Mouse (Mus musculus) ES-Bruce4 (cell line): Measurements from ENCODE around the gene S1pr2. TPM values are rescaled to one million over a fixed set of nuclear protein-coding genes. Genes with fewer than 3 reads are reported as not detected.

ENCODE experiments used
- H3K27ac ChIP-seq: 2 replicates; pipeline ENCODE4 v1.5.1; 2012; ENCODE audit warnings: low read length, inconsistent platforms; ENCODE audit not compliant: insufficient read depth
- H3K27me3 ChIP-seq: 2 replicates; pipeline ENCODE4 v1.6.1; 2012; ENCODE audit warnings: mild to moderate bottlenecking, low read length, inconsistent platforms; ENCODE audit not compliant: control insufficient read depth, poor library complexity, insufficient read depth, severe bottlenecking
- H3K36me3 ChIP-seq: 2 replicates; pipeline ENCODE4 v1.6.1; 2012; ENCODE audit warnings: inconsistent platforms, mild to moderate bottlenecking, low read length, moderate library complexity; ENCODE audit not compliant: control insufficient read depth, poor library complexity, insufficient read depth, severe bottlenecking
- H3K4me1 ChIP-seq: one replicate; pipeline ENCODE4 v1.8.1; 2011; ENCODE audit warnings: low read length; ENCODE audit not compliant: control insufficient read depth, insufficient read depth
- H3K4me3 ChIP-seq: 2 replicates; pipeline ENCODE4 v1.5.1; 2011; ENCODE audit warnings: low read depth, mild to moderate bottlenecking, low read length
- H3K9ac ChIP-seq: 2 replicates; pipeline ENCODE4 v1.6.1; 2012; ENCODE audit warnings: low read depth, mild to moderate bottlenecking, inconsistent platforms; ENCODE audit not compliant: poor library complexity, severe bottlenecking
- H3K9me3 ChIP-seq: replicated peaks from 2 replicates; pipeline ENCODE4 v1.6.1; 2012; ENCODE audit warnings: mild to moderate bottlenecking, low read length, inconsistent platforms; ENCODE audit not compliant: control insufficient read depth, poor library complexity, insufficient read depth, severe bottlenecking
- CTCF ChIP-seq: IDR thresholded peaks from one replicate; pipeline ENCODE4 v1.8.1; 2011; ENCODE audit warnings: low read depth, low read length
- EP300 ChIP-seq: IDR thresholded peaks from 2 replicates; pipeline ENCODE4 v1.6.1; 2011; ENCODE audit warnings: low read depth, low read length; ENCODE audit not compliant: insufficient read depth
- POLR2A ChIP-seq: IDR thresholded peaks from one replicate; pipeline ENCODE4 v1.8.1; 2011; ENCODE audit warnings: low read length; ENCODE audit not compliant: insufficient read depth
- polyA plus RNA-seq: library from polyadenylated mRNA; stranded (reverse); fragments of >200 nt; gene quantifications from 2 replicates; pipeline ENCODE4 v1.2.4, GENCODE M21; 2011; ENCODE audit warnings: low read depth; ENCODE audit not compliant: missing spikeins, insufficient read depth, insufficient read length

S1pr2 gene
- polyA plus RNA-seq, 1 experiment, result 19.9 TPM

DNA sequence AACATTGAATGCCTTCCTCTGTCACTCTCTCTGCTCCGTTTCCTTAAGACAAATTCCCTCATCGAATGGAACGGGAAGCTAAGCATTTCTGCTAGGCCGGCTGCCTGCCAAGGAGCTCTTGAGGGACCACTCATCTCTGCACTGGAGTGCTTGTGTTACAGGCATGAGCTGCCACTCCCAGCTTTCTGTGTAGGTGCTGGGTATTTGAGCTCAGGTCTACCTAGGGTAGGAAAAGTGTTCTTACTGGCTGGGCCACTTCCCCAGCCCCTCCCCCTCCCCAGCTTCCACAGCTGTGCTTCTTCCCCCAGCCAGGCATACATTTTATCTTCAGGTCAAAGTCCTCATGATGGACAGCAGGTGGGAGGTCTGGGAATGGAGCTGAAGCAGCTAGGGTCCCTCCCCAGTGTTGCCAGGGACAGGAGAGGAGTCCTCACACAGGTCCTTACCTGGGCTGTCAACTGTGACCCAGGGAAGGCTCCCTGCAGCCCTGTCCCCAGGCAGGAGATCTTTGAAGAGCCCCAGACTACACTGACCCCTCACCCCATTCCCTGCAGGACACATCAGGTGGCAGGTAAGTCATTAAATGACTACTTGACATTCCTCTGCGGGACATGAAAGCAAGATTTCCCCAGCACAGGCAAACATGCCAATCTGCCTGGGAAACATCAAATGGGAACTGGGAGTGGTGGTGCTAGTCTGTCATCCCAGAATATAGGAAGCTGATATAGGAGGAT, 16.8 kb upstream of the S1pr2 start:
- H3K27ac ChIP-seq, result no peak overlapping the region
- no peak overlapping the region for H3K4me3 ChIP-seq
- H3K36me3 ChIP-seq, result no peaks in the 10 kb centered on the region
- no peaks in the 10 kb centered on the region for H3K9me3 ChIP-seq
- no peak for TF ChIP-seq POLR2A
- no peak for TF ChIP-seq EP300
- TF ChIP-seq CTCF, result no peak
- no peak overlapping the region for H3K9ac ChIP-seq
- H3K27me3 ChIP-seq, result no peaks in the 10 kb centered on the region
- peaks cover 4% of the 10 kb centered on the region for H3K4me1 ChIP-seq

- Histone ChIP-seq H3K27ac (peak overlapping the region; percentile 64), H3K36me3 (no peaks in the 10 kb centered on the region), H3K4me3 (no peak overlapping the region), H3K4me1 (peaks cover 4% of the 10 kb centered on the region), H3K9me3 (no peaks in the 10 kb centered on the region), H3K9ac (0 out of 2 replicates have a peak overlapping the region, but pooled peaks have one; percentile 1), H3K27me3 (no peaks in the 10 kb centered on the region)
- no peak for TF ChIP-seq EP300
- TF ChIP-seq CTCF, result no peak
- TF ChIP-seq POLR2A, result no peak
Measured at GRCm38 (mm10) chr9:20991587-20991986, 15.0 kb upstream of the S1pr2 start.

GRCm38 (mm10) chr9:20990861-20991260, 14.3 kb upstream of the S1pr2 start:
- Histone ChIP-seq H3K27ac (peak overlapping the region; percentile 64), H3K9me3 (no peaks in the 10 kb centered on the region), H3K4me1 (peaks cover 4% of the 10 kb centered on the region), H3K4me3 (no peak overlapping the region), H3K36me3 (no peaks in the 10 kb centered on the region), H3K27me3 (no peaks in the 10 kb centered on the region), H3K9ac (0 out of 2 replicates have a peak overlapping the region, but pooled peaks have one; percentile 1)
- TF ChIP-seq EP300 (peak; percentile 84), POLR2A (no peak), CTCF (no peak)

- Histone ChIP-seq H3K9ac (0 out of 2 replicates have a peak overlapping the region, but pooled peaks have one; percentile 27), H3K4me1 (peaks cover 4% of the 10 kb centered on the region), H3K27me3 (no peaks in the 10 kb centered on the region), H3K4me3 (no peak overlapping the region), H3K36me3 (no peaks in the 10 kb centered on the region), H3K27ac (peak overlapping the region; percentile 62), H3K9me3 (no peaks in the 10 kb centered on the region)
- 0 out of 2 replicates have a peak, but pooled peaks have one; percentile 21 for TF ChIP-seq EP300
- no peak for TF ChIP-seq POLR2A
Measured at GRCm38 (mm10) chr9:20987953-20988352, 11.4 kb upstream of the S1pr2 start.

DNA sequence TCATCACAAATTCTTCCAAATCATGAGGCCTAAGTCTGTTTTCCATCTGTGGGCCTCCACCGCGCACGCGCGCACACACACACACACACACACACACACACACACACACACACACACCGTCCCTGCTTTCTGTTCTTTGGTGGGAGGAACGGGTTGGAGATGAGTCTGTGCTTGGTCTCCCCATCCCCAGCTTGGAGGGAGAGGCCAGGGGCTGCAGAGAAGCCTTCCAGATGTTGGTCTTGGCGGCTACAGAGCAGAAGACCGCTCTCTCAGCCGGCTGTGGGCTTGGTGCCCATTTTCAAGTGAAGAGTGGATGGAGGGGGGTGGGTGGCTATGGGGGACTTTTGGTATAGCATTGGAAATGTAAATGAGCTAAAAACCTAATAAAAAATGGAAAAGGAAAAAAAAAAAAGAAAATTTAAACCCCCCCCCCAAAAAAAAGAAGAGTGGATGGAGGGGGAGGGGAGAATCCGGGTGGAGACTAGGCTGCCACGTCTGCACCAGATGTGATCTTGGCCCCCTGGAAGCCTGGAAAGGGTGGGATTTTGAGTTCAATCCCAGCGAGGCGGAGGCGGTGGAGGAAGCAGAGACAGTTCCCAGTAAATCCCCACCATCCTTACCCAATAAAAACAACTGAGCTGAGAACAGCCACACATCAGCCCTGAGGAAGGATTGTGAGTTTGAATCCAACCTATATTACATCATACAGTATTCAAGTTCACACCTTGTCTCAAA, 10.5 kb upstream of the S1pr2 start:
- Histone ChIP-seq H3K27me3 (no peaks in the 10 kb centered on the region), H3K36me3 (no peaks in the 10 kb centered on the region), H3K9ac (peak overlapping the region; percentile 27), H3K4me3 (no peak overlapping the region), H3K4me1 (peaks cover 6% of the 10 kb centered on the region), H3K27ac (peak overlapping the region; percentile 62), H3K9me3 (no peaks in the 10 kb centered on the region)
- TF ChIP-seq POLR2A, result no peak
- TF ChIP-seq EP300, result no peak
- no peak for TF ChIP-seq CTCF

GRCm38 (mm10) chr9:20983169-20983568, 6.6 kb upstream of the S1pr2 start:
- Histone ChIP-seq H3K27me3 (no peaks in the 10 kb centered on the region), H3K36me3 (no peaks in the 10 kb centered on the region)

More at GRCm38 (mm10) chr9:20983169-20983568, 6.6 kb upstream of the S1pr2 start:
- TF ChIP-seq EP300, result peak; percentile 97
- no peak for TF ChIP-seq CTCF
- TF ChIP-seq POLR2A, result peak; percentile 34
- peak overlapping the region; percentile 61 for H3K4me3 ChIP-seq
- no peaks in the 10 kb centered on the region for H3K9me3 ChIP-seq
- H3K27ac ChIP-seq, result peak overlapping the region; percentile 91
- H3K4me1 ChIP-seq, result peaks cover 10% of the 10 kb centered on the region
- peak overlapping the region; percentile 79 for H3K9ac ChIP-seq
